Mouse (Mus musculus): ENCODE measurements at regions not wholly inside any gene's neighbourhood (a gene's known extent, or its start where the extent isn't known, plus 50 kb on each side); places are given as distances from the start of the nearest gene placed in this dataset.
A peak's percentile ranks its signal among the peaks of the same experiment; 100 is the strongest.

- no peak for ATAC-seq
- Histone ChIP-seq H3K4me1 (replicated peaks) (no peaks in the 10 kb centered on the region), H3K9ac (no peak overlapping the region), H3K27ac (no peak overlapping the region), H3K4me3 (replicated peaks) (no peak overlapping the region), H3K9me3 (no peaks in the 10 kb centered on the region), H3K36me3 (no peaks in the 10 kb centered on the region), H3K4me2 (replicated peaks) (no peak overlapping the region), H3K27me3 (replicated peaks) (no peaks in the 10 kb centered on the region)
- WGBS: 96% methylated on average over 6 of the region's 6 CpGs
These were observed 94.7 kb upstream of the Chrm3 start for GRCm38 (mm10) chr13:10455323-10455722.

- Histone ChIP-seq H3K27ac (no peak overlapping the region), H3K4me2 (replicated peaks) (no peak overlapping the region), H3K4me1 (replicated peaks) (no peaks in the 10 kb centered on the region), H3K9me3 (no peaks in the 10 kb centered on the region), H3K36me3 (no peaks in the 10 kb centered on the region), H3K27me3 (replicated peaks) (no peaks in the 10 kb centered on the region), H3K9ac (no peak overlapping the region), H3K4me3 (replicated peaks) (no peak overlapping the region)
- 41% methylated on average over 4 of the region's 4 CpGs for WGBS
- no peak for ATAC-seq
These were observed 94.0 kb upstream of the Chrm3 start for GRCm38 (mm10) chr13:10454667-10455066.

GRCm38 (mm10) chr13:10451057-10451456 is 90.4 kb upstream of the Chrm3 start:
- no peak for ATAC-seq
- Histone ChIP-seq H3K27me3 (replicated peaks) (no peaks in the 10 kb centered on the region), H3K4me1 (replicated peaks) (no peaks in the 10 kb centered on the region), H3K36me3 (no peaks in the 10 kb centered on the region), H3K9ac (no peak overlapping the region), H3K4me3 (replicated peaks) (no peak overlapping the region), H3K4me2 (replicated peaks) (no peak overlapping the region), H3K9me3 (no peaks in the 10 kb centered on the region), H3K27ac (no peak overlapping the region)
- 35% methylated on average over 3 of the region's 3 CpGs for WGBS

DNA sequence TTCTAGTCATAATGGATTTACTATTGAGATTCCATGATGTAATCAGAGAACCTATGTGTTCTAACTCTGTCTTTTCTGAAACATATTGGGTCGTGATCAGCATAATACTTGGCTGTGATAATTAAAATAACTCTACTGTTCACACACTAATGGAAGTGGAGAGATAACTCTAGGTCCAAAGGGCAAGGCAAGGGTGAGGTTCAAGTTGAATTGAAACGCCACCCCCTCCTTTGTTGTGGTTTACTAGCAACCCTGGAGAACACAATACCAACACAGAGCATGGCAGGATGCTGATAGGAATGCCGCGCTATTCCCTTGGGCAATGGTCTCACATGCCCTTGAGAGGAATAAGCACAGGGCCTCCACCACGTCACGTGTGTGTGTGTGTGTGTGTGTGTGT is 88.9 kb upstream of the Chrm3 start:
- Histone ChIP-seq H3K4me1 (replicated peaks) (no peaks in the 10 kb centered on the region), H3K36me3 (no peaks in the 10 kb centered on the region), H3K27ac (no peak overlapping the region), H3K9me3 (no peaks in the 10 kb centered on the region), H3K27me3 (replicated peaks) (no peaks in the 10 kb centered on the region), H3K9ac (no peak overlapping the region), H3K4me2 (replicated peaks) (no peak overlapping the region), H3K4me3 (replicated peaks) (no peak overlapping the region)
- ATAC-seq: no peak
- 83% methylated on average over 6 of the region's 6 CpGs for WGBS

DNA sequence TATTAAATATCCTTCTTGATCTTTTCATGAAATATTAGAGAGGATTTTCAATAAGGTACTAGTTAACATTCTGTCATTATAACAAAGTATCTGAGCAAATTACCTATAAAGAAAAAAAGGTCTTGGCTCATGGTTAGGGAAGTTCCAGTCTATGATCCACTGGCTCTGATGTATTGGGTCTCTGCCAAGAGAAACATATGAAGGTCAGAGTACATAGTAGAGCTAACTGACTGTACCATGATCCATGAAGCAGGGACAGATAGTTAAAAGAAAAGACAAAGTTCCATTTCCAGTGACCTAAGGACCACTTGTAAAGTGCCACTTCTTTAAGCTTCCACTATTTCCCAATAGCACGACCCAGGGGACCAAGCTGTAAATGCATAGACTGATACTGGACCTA is 87.2 kb upstream of the Chrm3 start:
- Histone ChIP-seq H3K27me3 (replicated peaks) (no peaks in the 10 kb centered on the region), H3K4me2 (replicated peaks) (no peak overlapping the region), H3K4me3 (replicated peaks) (no peak overlapping the region), H3K36me3 (no peaks in the 10 kb centered on the region), H3K9me3 (no peaks in the 10 kb centered on the region), H3K4me1 (replicated peaks) (no peaks in the 10 kb centered on the region), H3K27ac (no peak overlapping the region), H3K9ac (no peak overlapping the region)
- ATAC-seq: no peak
- WGBS: 86% methylated on average over 1 of the region's 1 CpGs

GRCm38 (mm10) chr13:10445679-10446078 is 85.0 kb upstream of the Chrm3 start:
- H3K4me3 ChIP-seq (replicated peaks): no peak overlapping the region
- no peaks in the 10 kb centered on the region for H3K4me1 ChIP-seq (replicated peaks)
- no peaks in the 10 kb centered on the region for H3K27me3 ChIP-seq (replicated peaks)
- no peak overlapping the region for H3K9ac ChIP-seq
- no peak overlapping the region for H3K4me2 ChIP-seq (replicated peaks)
- no peak overlapping the region for H3K27ac ChIP-seq
- no peaks in the 10 kb centered on the region for H3K9me3 ChIP-seq
- no peaks in the 10 kb centered on the region for H3K36me3 ChIP-seq
- ATAC-seq: peak; percentile 71; the same call in 1 of the 2 replicates
- WGBS: 47% methylated on average over 3 of the region's 3 CpGs

All from intestine, embryonic 15.5 days (tissue).